In genomic region chr8:87028171-87028570, GRCm38 (mm10) we compare ENCODE assay signal across 16 mouse cellular contexts.
"Had no signal": no experiment of that assay in that cellular context is flagged by ENCODE, and none has a peak within 500 bp of the region (broad histone marks: within the 10 kb centered on the region; RNA-seq: fewer than 3 reads in every experiment).

No protein-coding gene starts in this region.

- H3K27ac ChIP-seq: neural tube, embryonic 13.5 days; neural tube, embryonic 15.5 days; stomach, embryonic 15.5 days; stomach, postnatal 0 days had no signal

- H3K9ac ChIP-seq: neural tube, embryonic 13.5 days; neural tube, embryonic 15.5 days; stomach, embryonic 15.5 days had no signal

- H3K4me3 ChIP-seq: neural tube, embryonic 13.5 days; neural tube, embryonic 15.5 days; stomach, embryonic 15.5 days had no signal

- H3K4me2 ChIP-seq: neural tube, embryonic 13.5 days; neural tube, embryonic 15.5 days; stomach, embryonic 15.5 days had no signal

- H3K9me3 ChIP-seq: neural tube, embryonic 13.5 days; neural tube, embryonic 15.5 days; stomach, embryonic 15.5 days had no signal

- H3K36me3 ChIP-seq: neural tube, embryonic 13.5 days; neural tube, embryonic 15.5 days; stomach, embryonic 15.5 days had no signal

- H3K27me3 ChIP-seq: neural tube, embryonic 13.5 days; neural tube, embryonic 15.5 days; stomach, embryonic 15.5 days had no signal

- H3K4me1 ChIP-seq: neural tube, embryonic 13.5 days; neural tube, embryonic 15.5 days; stomach, embryonic 15.5 days had no signal

- DNase-seq: retina, postnatal 1 day; right cerebral cortex, adult 18-20 months; right cerebral cortex, postnatal 14 days; right cerebral cortex, postnatal 25 days; right cerebral cortex, postnatal 4 days; spleen, adult 18-20 months; thymus, adult 18-20 months; thymus, adult 2 months; thymus, postnatal 14 days; thymus, postnatal 25 days; thymus, postnatal 36 days; thymus, postnatal 4 days had no signal
